Mouse (Mus musculus) erythroblast, embryonic 14.5 days (primary cell): Measurements from ENCODE around the gene Kng2. TPM values are rescaled to one million over a fixed set of nuclear protein-coding genes. Genes with fewer than 3 reads are reported as not detected.
"Not testable (repeated sequence)": the region's sequence is repeated elsewhere in the genome, so short reads cannot be mapped to it uniquely, and the experiment has no call there.

Source experiments
- H3K27me3 ChIP-seq: 2 replicates; pipeline ENCODE4 v1.6.1; 2012; ENCODE audit warnings: inconsistent platforms; ENCODE audit not compliant: control insufficient read depth
- H3K36me3 ChIP-seq: 2 replicates; pipeline ENCODE4 v1.6.1; 2012; ENCODE audit warnings: mild to moderate bottlenecking, inconsistent platforms; ENCODE audit not compliant: control insufficient read depth
- H3K4me1 ChIP-seq: 2 replicates; pipeline ENCODE4 v1.6.1; 2012; ENCODE audit warnings: inconsistent platforms; ENCODE audit not compliant: control insufficient read depth
- H3K4me3 ChIP-seq: replicated peaks from 2 replicates; pipeline ENCODE3; 2012; ENCODE audit warnings: moderate library complexity, mild to moderate bottlenecking, inconsistent platforms
- H3K9me3 ChIP-seq: 2 replicates; pipeline ENCODE4 v1.6.1; 2012; ENCODE audit warnings: low read length, inconsistent platforms, mixed read lengths; ENCODE audit not compliant: control insufficient read depth
- GATA1 ChIP-seq: IDR thresholded peaks from 2 replicates; pipeline ENCODE4 v1.6.1; 2012; ENCODE audit warnings: low read length, inconsistent platforms, mixed read lengths
- TAL1 ChIP-seq: IDR thresholded peaks from 3 replicates; pipeline ENCODE4 v1.6.1; 2012; ENCODE audit warnings: low read length, inconsistent platforms, mixed read lengths
- polyA plus RNA-seq: library from polyadenylated mRNA; stranded (reverse); fragments of >175 nt; gene quantifications from 2 replicates; pipeline ENCODE4 v1.2.3, GENCODE M21; 2012

Kng2 gene
- polyA plus RNA-seq = 0.02 TPM in 1 of 2 replicates, not detected in the other

GRCm38 (mm10) chr16:23028966-23029600 is at the start of gene Kng2:
Gene Kng2, minus strand, starts transcription at chr16:23029482.
- not testable (repeated sequence) for H3K27me3 ChIP-seq, H3K4me3 ChIP-seq, H3K36me3 ChIP-seq, H3K9me3 ChIP-seq, H3K4me1 ChIP-seq

- not testable (repeated sequence) for H3K27me3 ChIP-seq, H3K9me3 ChIP-seq, H3K4me3 ChIP-seq, H3K36me3 ChIP-seq, H3K4me1 ChIP-seq
These were observed 48.2 kb upstream of the Kng2 start for GRCm38 (mm10) chr16:23077516-23077915.

GRCm38 (mm10) chr16:23060781-23061325 is 31.6 kb upstream of the Kng2 start:
- not testable (repeated sequence) for H3K4me3 ChIP-seq, H3K27me3 ChIP-seq, H3K4me1 ChIP-seq, H3K9me3 ChIP-seq, H3K36me3 ChIP-seq

- not testable (repeated sequence) for H3K4me3 ChIP-seq, H3K4me1 ChIP-seq, H3K36me3 ChIP-seq, H3K27me3 ChIP-seq, H3K9me3 ChIP-seq
These were observed 30.3 kb upstream of the Kng2 start for GRCm38 (mm10) chr16:23059630-23060029.

- peak within 1 kb of the TSS; percentile 41 for H3K4me3 ChIP-seq
- not testable (repeated sequence) for H3K27me3 ChIP-seq, H3K9me3 ChIP-seq, H3K36me3 ChIP-seq, H3K4me1 ChIP-seq
These were observed 28.6 kb upstream of the Kng2 start, which contains the start of gene Kng1 for GRCm38 (mm10) chr16:23057668-23058447. Gene Kng1, plus strand, starts transcription at chr16:23057865.

GRCm38 (mm10) chr16:23046319-23046718 is 17.0 kb upstream of the Kng2 start:
- H3K27me3 ChIP-seq = no peaks in the 10 kb centered on the region
- TF ChIP-seq TAL1 = no peak
- no peak for TF ChIP-seq GATA1
- H3K4me1 ChIP-seq = no peaks in the 10 kb centered on the region
- H3K4me3 ChIP-seq = no peak overlapping the region
- no peaks in the 10 kb centered on the region for H3K9me3 ChIP-seq
- H3K36me3 ChIP-seq = no peaks in the 10 kb centered on the region

- Histone ChIP-seq H3K9me3 (no peaks in the 10 kb centered on the region; the same call in 1 of the 2 replicates), H3K27me3 (no peaks in the 10 kb centered on the region), H3K4me1 (no peaks in the 10 kb centered on the region), H3K4me3 (no peak overlapping the region), H3K36me3 (no peaks in the 10 kb centered on the region)
- TF ChIP-seq GATA1 (no peak), TAL1 (no peak)
These were observed 11.6 kb upstream of the Kng2 start for GRCm38 (mm10) chr16:23040876-23041275.

- Histone ChIP-seq H3K27me3 (no peaks in the 10 kb centered on the region), H3K4me3 (no peak overlapping the region), H3K36me3 (no peaks in the 10 kb centered on the region), H3K9me3 (no peaks in the 10 kb centered on the region; the same call in 1 of the 2 replicates), H3K4me1 (no peaks in the 10 kb centered on the region)
- TF ChIP-seq TAL1 (no peak), GATA1 (no peak)
These were observed 10.0 kb upstream of the Kng2 start for GRCm38 (mm10) chr16:23039281-23039680.

- no peaks in the 10 kb centered on the region for H3K4me1 ChIP-seq
- H3K27me3 ChIP-seq = no peaks in the 10 kb centered on the region
- no peak for TF ChIP-seq GATA1
- no peak for TF ChIP-seq TAL1
- H3K4me3 ChIP-seq = no peak overlapping the region
- no peaks in the 10 kb centered on the region; the same call in 1 of the 2 replicates for H3K9me3 ChIP-seq
- H3K36me3 ChIP-seq = no peaks in the 10 kb centered on the region
These were observed 8.5 kb upstream of the Kng2 start for GRCm38 (mm10) chr16:23037744-23038143.

GRCm38 (mm10) chr16:23033673-23034072 is 4.4 kb upstream of the Kng2 start:
- H3K4me3 ChIP-seq = no peak overlapping the region
- no peak for TF ChIP-seq TAL1
- no peak for TF ChIP-seq GATA1
- no peaks in the 10 kb centered on the region for H3K27me3 ChIP-seq
- no peaks in the 10 kb centered on the region for H3K4me1 ChIP-seq
- no peaks in the 10 kb centered on the region for H3K36me3 ChIP-seq
- H3K9me3 ChIP-seq = no peaks in the 10 kb centered on the region
